18 mouse cellular contexts compared by ENCODE assay signal in the genomic region with DNA sequence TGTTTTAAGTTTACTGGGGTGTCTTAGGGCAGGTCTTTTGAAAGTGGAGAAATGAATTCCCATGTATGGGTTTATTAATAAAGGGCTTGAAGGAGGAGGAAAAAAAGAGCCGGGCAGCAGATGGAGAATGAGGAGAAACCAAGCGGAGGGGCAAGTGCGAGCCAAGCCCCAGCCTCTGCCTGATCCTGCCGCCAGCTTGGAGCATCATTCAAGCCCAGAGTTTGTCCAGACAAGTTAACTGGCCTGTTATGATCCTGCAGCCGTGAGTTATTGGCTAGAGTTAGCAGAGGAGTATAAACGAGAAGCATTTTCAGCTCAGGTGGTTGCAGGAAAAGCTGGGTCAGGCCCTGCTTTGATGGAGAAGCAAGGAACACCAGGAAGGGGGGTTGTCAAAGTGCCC. TPM values are rescaled to one million over a fixed set of nuclear protein-coding genes. Genes with fewer than 3 reads are reported as not detected.
DNase-seq lines count a peak whose midpoint lies in the region; TF ChIP-seq lines count a peak whose summit lies in the region.
"Had no signal": no experiment of that assay in that cellular context is flagged by ENCODE, and none has a peak within 500 bp of the region (broad histone marks: within the 10 kb centered on the region; RNA-seq: fewer than 3 reads in every experiment).

No protein-coding gene starts in this region.

- 42% methylated on average over 6 of the region's 6 CpGs for WGBS in cerebellum, adult 2 months

- TF ChIP-seq CTCF in cerebellum, adult 2 months (IDR thresholded peaks at IDR 0.05; ENCODE audit: borderline replicate concordance, insufficient read depth, low read depth, low read length) = no peak

- H3K27ac ChIP-seq in cerebellum, adult 2 months (ENCODE audit: insufficient read depth, low read length) = no peak overlapping the region

- peak; percentile 63 to 70 for DNase-seq in cerebellum, postnatal 10 days
- no peak for DNase-seq in cerebellum, adult 2 months
- DNase-seq in cerebellum, postnatal 14 days = peak; percentile 51 to 52
- DNase-seq in cerebellum, postnatal 25 days = no peak
- peak; percentile 19 for DNase-seq in gonadal fat pad, adult 2 months (ENCODE audit: low read depth)
- no peak for DNase-seq in adrenal gland, postnatal 36 days
- DNase-seq: adrenal gland, adult 2 months; adrenal gland, adult 8-10 months; adrenal gland, postnatal 10 days; adrenal gland, postnatal 14 days; adrenal gland, postnatal 25 days; B cell, adult 2 months; cerebellum, adult 11 months; cerebellum, adult 11-12 months; cerebellum, adult 18-20 months; cerebellum, adult 8-10 months had no signal

- no peak for TF ChIP-seq POLR2A in cerebellum, adult 2 months (IDR thresholded peaks at IDR 0.05; ENCODE audit: borderline replicate concordance, insufficient read depth, low read length)

- H3K27me3 ChIP-seq in cerebellum, adult 2 months (ENCODE audit: control insufficient read depth, insufficient read depth, low read length) = no peaks in the 10 kb centered on the region
- H3K27me3 ChIP-seq: CH12.LX, Patski had no signal

- H3K4me1 ChIP-seq in cerebellum, adult 2 months (ENCODE audit: control insufficient read depth, insufficient read depth, low read length) = peaks cover 4% of the 10 kb centered on the region; the same call in 1 of the 2 replicates

- no peak overlapping the region for H3K4me3 ChIP-seq in cerebellum, adult 2 months (replicated peaks; ENCODE audit: insufficient read depth, low read depth, low read length)

RNA-seq across cellular contexts. Expression of gene Mgst2, which starts 26.2 kb away (rescaled TPM):
- 0.17 and 0.34 TPM in 2 replicates for polyA plus RNA-seq in cerebellum, adult 2 months (2012; rRNA removed)
- 1.6 and 2.0 TPM in 2 replicates for polyA plus RNA-seq in gonadal fat pad, adult 2 months (2012; rRNA removed)
- 100 to 1,000 TPM; 162 to 243 TPM for total RNA-seq in adrenal gland, postnatal 36 days (2021)

Comparison
In these comparisons a context has a peak if more than half of its experiments do, and no peak if none do; other contexts are left out.
1. DNase-seq: peak in cerebellum, postnatal 10 days (2 of 2), cerebellum, postnatal 14 days (2 of 2) and gonadal fat pad, adult 2 months (single experiment); none in cerebellum, adult 2 months (0 of 2), cerebellum, postnatal 25 days (0 of 2) and adrenal gland, postnatal 36 days (0 of 2).